Mouse (Mus musculus): Measurements from ENCODE around the gene Lrriq3.

DNA sequence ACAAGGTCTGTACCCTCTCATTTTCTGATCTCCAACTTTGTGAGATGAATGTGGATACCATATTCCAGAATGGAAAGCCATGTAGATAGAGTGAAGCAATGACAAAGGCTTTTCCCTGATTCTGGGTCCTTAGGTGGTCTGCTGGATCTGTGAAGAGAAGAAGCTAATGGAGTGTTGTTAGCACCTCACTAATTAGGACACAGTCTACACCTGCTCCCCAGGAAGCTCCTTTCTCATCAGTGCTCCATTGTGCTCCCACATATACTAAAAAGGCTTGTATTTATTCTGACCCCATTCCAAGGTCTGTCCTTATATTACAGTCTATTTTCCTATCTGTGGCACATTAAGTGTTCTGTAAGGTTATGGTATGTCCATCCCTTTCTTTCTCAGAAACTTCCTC is 68.6 kb downstream of the Lrriq3 start:
- no peak for TF ChIP-seq EP300 (IDR thresholded peaks at IDR 0.05; ENCODE audit: low read depth)
- TF ChIP-seq CTCF (IDR thresholded peaks at IDR 0.05; ENCODE audit: low read depth): no peak

Measured in liver, embryonic 14.5 days (tissue).